Mouse (Mus musculus): ENCODE measurements at regions not wholly inside any gene's neighbourhood (a gene's known extent, or its start where the extent isn't known, plus 50 kb on each side); places are given as distances from the start of the nearest gene placed in this dataset.

DNA sequence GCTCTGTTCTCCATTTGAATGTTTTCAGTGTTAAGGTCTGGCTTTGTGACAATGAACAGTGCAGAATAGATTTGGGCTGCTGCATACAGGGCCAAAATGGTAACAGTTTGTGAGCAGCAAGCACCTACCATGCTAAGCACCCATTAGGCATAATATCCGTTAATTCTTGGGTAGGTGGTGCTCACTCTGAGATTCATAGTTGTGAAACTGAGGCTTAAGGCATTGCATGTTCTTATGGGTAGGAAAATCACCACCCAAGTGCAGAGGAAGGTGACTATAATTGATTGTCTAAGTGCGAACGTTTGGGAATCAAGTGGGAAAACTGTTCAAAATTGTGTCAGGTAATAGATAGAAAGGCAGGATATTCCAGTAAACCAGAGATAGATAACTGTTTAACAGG, 1378.8 kb upstream of the A1bg start:
- H3K4me2 ChIP-seq (ENCODE audit: low read depth, low read length), result no peak overlapping the region
- WGBS, result 80% methylated on average over 3 of the region's 3 CpGs
- H3K9ac ChIP-seq (ENCODE audit: low read length), result no peak overlapping the region
- H3K27me3 ChIP-seq (ENCODE audit: control insufficient read depth, insufficient read depth, low read depth, low read length), result no peaks in the 10 kb centered on the region
- H3K9me3 ChIP-seq (ENCODE audit: control insufficient read depth, low read length), result no peaks in the 10 kb centered on the region
- no peak overlapping the region for H3K4me3 ChIP-seq (ENCODE audit: low read length)
- H3K27ac ChIP-seq (ENCODE audit: low read length), result no peak overlapping the region
- ATAC-seq (ENCODE audit: low read depth), result no peak
- H3K4me1 ChIP-seq (replicated peaks; ENCODE audit: control insufficient read depth, insufficient read depth, low read length), result no peaks in the 10 kb centered on the region
- H3K36me3 ChIP-seq (ENCODE audit: control insufficient read depth, insufficient read depth, low read length), result no peaks in the 10 kb centered on the region

DNA sequence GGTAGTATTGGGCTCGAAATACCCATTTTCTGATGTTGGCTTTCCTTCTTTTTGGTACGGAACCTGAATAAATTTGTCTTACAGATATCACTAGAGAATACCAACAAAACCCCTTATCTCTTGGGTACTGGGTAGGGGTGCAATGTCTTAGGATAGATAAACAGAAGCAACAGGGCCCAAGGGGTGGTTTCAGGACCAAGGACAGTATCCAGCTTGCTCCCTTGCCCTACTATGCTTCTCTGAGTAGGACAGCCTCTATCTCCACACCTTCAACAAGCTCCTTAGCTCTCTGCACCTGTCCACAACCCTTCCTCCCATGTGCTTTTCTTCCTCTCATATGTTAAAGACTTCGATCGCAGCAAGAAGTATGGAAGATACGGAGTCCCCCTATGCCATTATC, 1374.3 kb upstream of the A1bg start:
- no peak overlapping the region for H3K9ac ChIP-seq (ENCODE audit: low read length)
- H3K27ac ChIP-seq (ENCODE audit: low read length), result no peak overlapping the region
- H3K27me3 ChIP-seq (ENCODE audit: control insufficient read depth, insufficient read depth, low read depth, low read length), result no peaks in the 10 kb centered on the region
- ATAC-seq (ENCODE audit: low read depth), result no peak
- peaks cover 7% of the 10 kb centered on the region; the same call in 1 of the 2 replicates for H3K4me1 ChIP-seq (replicated peaks; ENCODE audit: control insufficient read depth, insufficient read depth, low read length)
- no peaks in the 10 kb centered on the region for H3K36me3 ChIP-seq (ENCODE audit: control insufficient read depth, insufficient read depth, low read length)
- 88% methylated on average over 5 of the region's 5 CpGs for WGBS
- H3K4me2 ChIP-seq (ENCODE audit: low read depth, low read length), result no peak overlapping the region
- H3K4me3 ChIP-seq (ENCODE audit: low read length), result no peak overlapping the region
- H3K9me3 ChIP-seq (ENCODE audit: control insufficient read depth, low read length), result no peaks in the 10 kb centered on the region

DNA sequence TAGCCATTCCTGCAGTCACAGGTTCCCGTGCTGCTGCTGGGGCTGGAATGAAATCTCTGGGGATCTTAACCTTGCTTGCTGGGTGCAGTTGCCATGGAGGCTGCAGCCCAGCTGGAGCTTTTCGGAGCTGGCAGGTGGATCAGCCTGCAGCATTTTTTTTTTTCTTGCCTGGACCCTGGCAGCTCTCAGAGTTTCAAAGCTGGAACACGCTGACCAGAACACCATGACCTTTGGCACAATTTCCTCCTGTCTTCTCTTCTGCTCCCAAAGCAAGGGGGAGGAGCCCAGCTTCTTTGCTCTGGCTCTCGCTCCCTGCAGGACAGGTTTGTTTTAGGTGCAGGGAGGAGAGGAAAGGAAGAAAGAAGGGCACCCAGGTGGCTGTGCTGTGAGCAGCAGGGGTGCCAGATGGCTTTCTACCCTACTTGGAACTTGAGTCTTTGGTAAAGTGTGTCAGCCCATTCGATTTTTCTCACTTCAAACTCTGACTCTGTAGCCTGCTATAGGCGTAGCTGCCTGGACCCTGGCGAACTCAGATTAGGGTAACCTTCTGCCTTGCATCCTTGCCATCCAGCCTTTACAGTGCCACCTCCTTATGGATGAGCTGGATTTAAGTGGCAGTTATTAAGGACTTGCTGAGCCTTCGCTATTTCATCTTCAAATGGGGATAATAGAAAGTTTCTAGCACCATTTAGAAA, 1372.6 kb upstream of the A1bg start:
- Histone ChIP-seq H3K4me3 (ENCODE audit: low read length) (no peak overlapping the region), H3K27ac (ENCODE audit: low read length) (peak overlapping the region; percentile 63), H3K9ac (ENCODE audit: low read length) (peak overlapping the region; percentile 2; the same call in 1 of the 2 replicates), H3K4me1 (replicated peaks; ENCODE audit: control insufficient read depth, insufficient read depth, low read length) (peaks cover 7% of the 10 kb centered on the region; the same call in 1 of the 2 replicates), H3K27me3 (ENCODE audit: control insufficient read depth, insufficient read depth, low read depth, low read length) (no peaks in the 10 kb centered on the region), H3K4me2 (ENCODE audit: low read depth, low read length) (0 out of 2 replicates have a peak overlapping the region, but pooled peaks have one; percentile 16), H3K9me3 (ENCODE audit: control insufficient read depth, low read length) (no peaks in the 10 kb centered on the region), H3K36me3 (ENCODE audit: control insufficient read depth, insufficient read depth, low read length) (no peaks in the 10 kb centered on the region)
- WGBS, result 34% methylated on average over 8 of the region's 8 CpGs
- ATAC-seq (ENCODE audit: low read depth), result peak; percentile 61

DNA sequence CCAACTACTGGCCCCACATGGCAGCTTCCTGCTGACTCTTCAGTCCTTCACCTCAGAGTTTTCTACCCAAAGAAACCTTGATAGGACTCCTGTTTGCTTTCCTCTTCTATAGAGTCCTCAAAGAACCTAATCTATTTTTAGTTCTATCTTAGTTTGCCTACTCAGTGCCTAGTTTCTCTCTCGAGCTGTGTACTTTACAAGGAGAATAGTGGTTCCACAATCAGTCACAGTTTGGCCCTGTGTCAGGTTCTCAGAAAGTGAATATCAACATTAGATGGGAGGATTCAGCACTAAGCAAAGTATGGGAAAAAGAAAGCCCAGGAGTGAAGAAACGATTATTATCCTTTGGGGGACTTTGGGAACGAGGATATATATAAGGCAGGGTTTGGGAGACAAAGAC, 1372.0 kb upstream of the A1bg start:
- H3K4me3 ChIP-seq (ENCODE audit: low read length), result no peak overlapping the region
- 0 out of 2 replicates have a peak overlapping the region, but pooled peaks have one; percentile 16 for H3K4me2 ChIP-seq (ENCODE audit: low read depth, low read length)
- H3K4me1 ChIP-seq (replicated peaks; ENCODE audit: control insufficient read depth, insufficient read depth, low read length), result peaks cover 7% of the 10 kb centered on the region; the same call in 1 of the 2 replicates
- ATAC-seq (ENCODE audit: low read depth), result peak; percentile 60; the same call in 1 of the 2 replicates
- no peak overlapping the region for H3K9ac ChIP-seq (ENCODE audit: low read length)
- H3K27ac ChIP-seq (ENCODE audit: low read length), result peak overlapping the region; percentile 63
- no peaks in the 10 kb centered on the region for H3K9me3 ChIP-seq (ENCODE audit: control insufficient read depth, low read length)
- 20% methylated on average over 3 of the region's 3 CpGs for WGBS
- no peaks in the 10 kb centered on the region for H3K27me3 ChIP-seq (ENCODE audit: control insufficient read depth, insufficient read depth, low read depth, low read length)
- no peaks in the 10 kb centered on the region for H3K36me3 ChIP-seq (ENCODE audit: control insufficient read depth, insufficient read depth, low read length)

DNA sequence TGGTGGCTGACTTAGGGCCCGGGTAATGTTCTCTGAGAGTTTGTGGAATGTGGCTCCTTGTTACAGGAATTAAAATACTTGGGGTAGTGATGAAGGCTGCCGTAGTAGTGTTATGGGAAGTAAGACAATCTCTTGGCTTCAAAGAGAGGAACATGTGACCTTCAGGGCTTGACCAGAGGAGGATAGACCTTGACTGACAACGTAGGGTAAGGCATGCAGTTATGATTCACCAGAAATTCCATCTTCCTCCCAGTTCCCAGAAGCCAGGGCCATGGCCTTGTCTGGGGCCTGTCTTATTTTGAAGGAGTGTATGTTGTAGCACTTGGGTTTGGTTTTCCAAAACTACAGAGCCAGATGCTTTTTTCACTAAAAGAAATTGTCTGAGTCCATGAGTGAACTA, 1370.1 kb upstream of the A1bg start:
- Histone ChIP-seq H3K27ac (ENCODE audit: low read length) (no peak overlapping the region), H3K27me3 (ENCODE audit: control insufficient read depth, insufficient read depth, low read depth, low read length) (no peaks in the 10 kb centered on the region), H3K36me3 (ENCODE audit: control insufficient read depth, insufficient read depth, low read length) (no peaks in the 10 kb centered on the region), H3K9ac (ENCODE audit: low read length) (no peak overlapping the region), H3K9me3 (ENCODE audit: control insufficient read depth, low read length) (no peaks in the 10 kb centered on the region), H3K4me3 (ENCODE audit: low read length) (no peak overlapping the region), H3K4me1 (replicated peaks; ENCODE audit: control insufficient read depth, insufficient read depth, low read length) (peaks cover 7% of the 10 kb centered on the region; the same call in 1 of the 2 replicates), H3K4me2 (ENCODE audit: low read depth, low read length) (no peak overlapping the region)
- no peak for ATAC-seq (ENCODE audit: low read depth)
- 78% methylated on average over 3 of the region's 3 CpGs for WGBS

DNA sequence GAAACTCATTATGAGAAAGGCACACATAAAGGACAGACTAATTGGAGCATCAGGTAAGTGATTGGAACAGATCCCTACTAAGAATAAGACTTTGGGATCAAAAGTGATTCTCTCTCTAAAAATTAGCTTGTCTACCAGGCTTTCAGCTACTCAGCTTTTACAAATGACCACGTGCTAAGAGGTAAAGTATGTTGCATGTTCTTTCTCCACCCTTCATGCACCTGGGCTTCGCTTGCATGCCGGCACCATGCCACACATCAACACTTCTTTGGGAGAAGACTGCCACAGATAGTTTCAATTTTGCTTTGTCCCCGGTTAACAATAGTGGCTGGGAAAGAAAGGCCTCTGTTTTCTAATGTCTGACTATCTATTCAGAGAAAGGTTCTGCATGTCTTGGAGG, 1367.9 kb upstream of the A1bg start:
- Histone ChIP-seq H3K36me3 (ENCODE audit: control insufficient read depth, insufficient read depth, low read length) (no peaks in the 10 kb centered on the region), H3K27ac (ENCODE audit: low read length) (no peak overlapping the region), H3K4me1 (replicated peaks; ENCODE audit: control insufficient read depth, insufficient read depth, low read length) (peaks cover 14% of the 10 kb centered on the region; the same call in 1 of the 2 replicates), H3K27me3 (ENCODE audit: control insufficient read depth, insufficient read depth, low read depth, low read length) (no peaks in the 10 kb centered on the region), H3K4me3 (ENCODE audit: low read length) (no peak overlapping the region), H3K9me3 (ENCODE audit: control insufficient read depth, low read length) (no peaks in the 10 kb centered on the region), H3K9ac (ENCODE audit: low read length) (no peak overlapping the region), H3K4me2 (ENCODE audit: low read depth, low read length) (no peak overlapping the region)
- WGBS, result 85% methylated on average over 4 of the region's 4 CpGs
- ATAC-seq (ENCODE audit: low read depth), result no peak

DNA sequence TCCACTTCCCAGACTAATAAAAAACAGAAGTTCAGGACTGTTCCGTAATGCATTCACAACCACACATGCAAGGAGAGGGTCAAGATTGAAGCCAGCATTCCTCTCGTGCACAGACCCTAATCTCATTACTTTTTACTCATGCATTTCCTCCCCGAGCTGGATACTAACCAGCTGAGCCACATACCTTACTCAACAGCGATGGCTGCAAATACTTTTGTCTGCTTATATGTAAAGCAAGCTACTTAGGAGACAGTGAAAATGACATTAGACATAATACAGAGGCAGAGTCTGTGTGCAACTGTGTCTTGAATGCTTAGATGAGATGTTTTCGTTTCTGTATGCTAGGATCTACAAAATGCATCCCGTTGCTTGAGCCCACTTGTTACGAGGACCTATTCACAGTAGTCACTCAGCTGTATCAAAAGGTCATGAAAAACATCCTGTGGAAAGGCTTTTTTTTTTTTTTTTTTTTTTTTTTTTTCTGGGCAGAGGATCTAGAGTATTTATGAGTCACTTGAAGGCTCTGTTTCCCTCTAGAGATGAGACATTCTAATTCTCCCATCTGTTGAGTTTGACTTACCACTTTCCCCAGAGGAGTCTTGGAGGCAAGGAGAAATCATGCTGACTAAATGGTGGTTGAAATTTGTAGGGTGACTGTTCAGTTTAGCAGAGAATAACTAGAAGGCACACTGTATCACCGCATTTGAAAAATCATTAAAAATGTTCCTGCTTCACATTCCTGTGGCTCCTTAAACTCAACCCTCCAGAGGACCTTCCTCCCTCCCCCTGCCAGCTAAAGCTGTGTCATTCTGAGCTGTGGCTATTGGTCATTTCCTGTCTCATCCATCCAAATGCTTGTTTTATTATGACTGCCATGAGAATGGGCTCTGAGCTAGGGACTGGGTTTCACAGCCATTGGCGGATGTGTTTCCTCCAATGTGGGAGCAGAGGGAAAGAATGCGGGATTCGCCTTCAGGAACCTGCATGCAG, 1364.1 kb upstream of the A1bg start:
- Histone ChIP-seq H3K4me3 (ENCODE audit: low read length) (no peak overlapping the region), H3K36me3 (ENCODE audit: control insufficient read depth, insufficient read depth, low read length) (no peaks in the 10 kb centered on the region), H3K27me3 (ENCODE audit: control insufficient read depth, insufficient read depth, low read depth, low read length) (no peaks in the 10 kb centered on the region), H3K9me3 (ENCODE audit: control insufficient read depth, low read length) (no peaks in the 10 kb centered on the region), H3K4me1 (replicated peaks; ENCODE audit: control insufficient read depth, insufficient read depth, low read length) (peaks cover 32% of the 10 kb centered on the region), H3K27ac (ENCODE audit: low read length) (no peak overlapping the region; the same call in 1 of the 2 replicates), H3K9ac (ENCODE audit: low read length) (no peak overlapping the region), H3K4me2 (ENCODE audit: low read depth, low read length) (no peak overlapping the region)
- ATAC-seq (ENCODE audit: low read depth), result peak; percentile 36; the same call in 1 of the 2 replicates
- 45% methylated on average over 11 of the region's 11 CpGs for WGBS

DNA sequence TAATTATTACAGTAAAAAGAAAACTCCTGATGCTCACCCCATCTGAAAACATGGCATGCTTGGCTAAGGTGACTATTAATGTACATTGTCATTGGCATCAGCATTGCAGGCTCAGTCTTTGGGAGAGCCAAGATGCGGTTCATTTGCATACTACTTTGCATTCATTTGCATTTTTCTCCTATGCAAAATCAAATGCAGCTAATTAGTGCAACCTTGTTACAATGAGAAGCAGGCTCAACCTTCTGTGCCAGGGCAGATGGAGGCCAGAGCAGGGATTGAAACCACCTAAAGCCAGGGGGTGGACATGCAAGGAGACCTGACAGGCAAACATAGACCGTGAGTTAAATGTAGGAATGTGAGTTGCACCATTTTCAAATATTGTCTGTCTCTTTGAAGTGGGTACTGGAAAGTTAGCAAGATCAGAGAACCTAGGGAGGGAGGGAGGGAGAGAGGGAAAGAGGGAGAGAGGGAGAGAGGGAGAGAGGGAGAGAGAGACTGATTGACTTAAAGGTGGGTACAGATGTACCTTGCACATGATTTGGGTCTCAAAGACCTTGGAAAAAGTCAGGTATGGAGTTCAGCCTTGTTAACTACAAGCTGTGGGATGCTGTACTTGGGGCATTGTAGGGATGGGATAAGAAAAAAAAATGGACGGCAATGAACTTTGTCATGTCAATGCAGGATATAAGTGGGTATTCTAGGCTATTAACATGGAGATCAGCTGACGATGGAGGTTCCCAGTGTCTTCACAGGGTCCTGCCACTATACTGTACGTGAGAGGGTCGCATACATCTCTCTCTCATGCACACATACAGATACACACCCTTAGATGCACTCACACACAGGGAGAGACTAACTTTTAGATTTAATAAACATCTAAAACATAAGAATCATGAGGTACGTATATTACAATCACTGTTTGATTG, 1362.1 kb upstream of the A1bg start:
- no peaks in the 10 kb centered on the region for H3K36me3 ChIP-seq (ENCODE audit: control insufficient read depth, insufficient read depth, low read length)
- 87% methylated on average over 7 of the region's 7 CpGs for WGBS
- no peak overlapping the region for H3K4me3 ChIP-seq (ENCODE audit: low read length)
- H3K27me3 ChIP-seq (ENCODE audit: control insufficient read depth, insufficient read depth, low read depth, low read length), result no peaks in the 10 kb centered on the region
- H3K27ac ChIP-seq (ENCODE audit: low read length), result no peak overlapping the region
- H3K9me3 ChIP-seq (ENCODE audit: control insufficient read depth, low read length), result no peaks in the 10 kb centered on the region
- no peak for ATAC-seq (ENCODE audit: low read depth)
- H3K4me2 ChIP-seq (ENCODE audit: low read depth, low read length), result no peak overlapping the region
- no peak overlapping the region for H3K9ac ChIP-seq (ENCODE audit: low read length)
- H3K4me1 ChIP-seq (replicated peaks; ENCODE audit: control insufficient read depth, insufficient read depth, low read length), result peaks cover 38% of the 10 kb centered on the region

All from lung, embryonic 16.5 days (tissue).